Mouse (Mus musculus): ENCODE results near the gene Rbck1. TPM values are rescaled to one million over a fixed set of nuclear protein-coding genes. Genes with fewer than 3 reads are reported as not detected.

The Rbck1 gene
- polyA plus RNA-seq, 1 experiment, result 65.3 TPM

DNA sequence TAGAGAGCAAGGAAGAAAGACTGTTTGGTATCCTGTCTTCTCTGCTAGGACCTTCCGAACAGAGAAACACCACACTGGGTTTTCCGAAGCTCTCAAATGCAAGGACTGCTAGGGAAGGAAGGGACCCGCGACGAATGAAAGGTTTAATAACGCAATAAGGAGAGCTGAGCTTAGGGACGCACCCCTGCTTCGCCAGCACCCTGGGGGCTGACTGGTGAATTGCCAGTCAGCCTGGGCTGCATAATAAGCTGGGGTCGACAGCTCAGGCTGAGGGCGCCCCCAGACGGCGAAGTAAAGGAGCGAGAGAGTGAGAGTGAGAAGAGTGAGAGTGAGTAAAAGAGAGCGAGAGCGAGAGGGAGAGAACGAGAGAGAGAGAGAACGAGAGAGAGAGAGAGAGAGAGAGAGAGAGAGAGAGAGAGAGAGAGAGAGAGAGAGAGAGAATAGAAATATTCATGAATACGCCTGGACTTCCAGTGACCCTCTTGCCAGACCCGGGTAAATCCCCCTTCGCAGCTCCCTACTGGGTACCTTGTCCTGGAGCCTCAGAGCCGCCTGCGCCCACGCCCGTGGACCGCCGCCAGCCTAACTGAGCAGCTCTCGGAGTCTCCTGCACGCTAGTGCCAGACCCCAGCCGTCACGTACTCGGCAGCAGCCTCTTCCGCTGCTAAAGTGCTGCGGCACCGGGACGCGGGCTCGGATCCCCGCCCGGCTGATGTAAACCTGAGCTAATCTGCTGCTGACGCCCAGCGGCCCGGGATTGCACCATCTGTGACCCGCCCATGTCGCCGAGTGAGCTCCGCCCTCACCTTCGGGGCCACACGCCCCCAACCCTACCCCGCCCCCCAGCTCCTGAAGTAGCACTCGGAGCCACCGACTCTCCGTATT lies 11.1 kb upstream of the Rbck1 start, which contains the start of gene Trib3:
Trib3 (minus strand) TSS at position 704 of the 885 bp plus-strand sequence.
- no peaks in the 10 kb centered on the region for H3K36me3 ChIP-seq (ENCODE audit: control insufficient read depth, insufficient read depth)
- no peaks in the 10 kb centered on the region for H3K79me2 ChIP-seq (ENCODE audit: control insufficient read depth, insufficient read depth)
- peak within 1 kb of the TSS; percentile 67 for H3ac ChIP-seq (ENCODE audit: control insufficient read depth, insufficient read length, low read depth)
- peak; percentile 52 for TF ChIP-seq CTCF (IDR thresholded peaks at IDR 0.05; ENCODE audit: control insufficient read depth, insufficient read depth, insufficient read length)
- TF ChIP-seq USF1 (IDR thresholded peaks at IDR 0.05; ENCODE audit: low read depth), result no peak
- no peak for TF ChIP-seq MAX (IDR thresholded peaks at IDR 0.05)
- no peak for TF ChIP-seq MYOD1 (IDR thresholded peaks at IDR 0.05; ENCODE audit: control insufficient read depth, insufficient read length, low read depth)
- no peak for TF ChIP-seq FOSL1 (IDR thresholded peaks at IDR 0.05; ENCODE audit: insufficient read depth, low read length, poor library complexity, severe bottlenecking)
- no peak for TF ChIP-seq MYOG (IDR thresholded peaks at IDR 0.05; ENCODE audit: control insufficient read depth, extremely low read depth, insufficient read length)
- TF ChIP-seq CEBPB (IDR thresholded peaks at IDR 0.05; ENCODE audit: low read depth), result peak; percentile 84
- H3K79me3 ChIP-seq (ENCODE audit: low read depth), result no peaks in the 10 kb centered on the region
- peak within 1 kb of the TSS; percentile 40 for H3K4me3 ChIP-seq (ENCODE audit: insufficient read depth, poor library complexity, severe bottlenecking)
- H3K27me3 ChIP-seq (ENCODE audit: control insufficient read depth, insufficient read depth, insufficient read length), result no peaks in the 10 kb centered on the region

GRCm38 (mm10) chr2:152339631-152340179 lies 7.3 kb upstream of the Rbck1 start:
- H3K36me3 ChIP-seq (ENCODE audit: control insufficient read depth, insufficient read depth), result no peaks in the 10 kb centered on the region
- H3K4me3 ChIP-seq (ENCODE audit: insufficient read depth, poor library complexity, severe bottlenecking), result no peak overlapping the region
- no peaks in the 10 kb centered on the region for H3K79me2 ChIP-seq (ENCODE audit: control insufficient read depth, insufficient read depth)
- H3K79me3 ChIP-seq (ENCODE audit: low read depth), result no peaks in the 10 kb centered on the region
- TF ChIP-seq CTCF (IDR thresholded peaks at IDR 0.05; ENCODE audit: control insufficient read depth, insufficient read depth, insufficient read length) (no peak), FOSL1 (IDR thresholded peaks at IDR 0.05; ENCODE audit: insufficient read depth, low read length, poor library complexity, severe bottlenecking) (no peak), MYOD1 (IDR thresholded peaks at IDR 0.05; ENCODE audit: control insufficient read depth, insufficient read length, low read depth) (no peak), MYOG (IDR thresholded peaks at IDR 0.05; ENCODE audit: control insufficient read depth, extremely low read depth, insufficient read length) (no peak), CEBPB (IDR thresholded peaks at IDR 0.05; ENCODE audit: low read depth) (no peak), USF1 (IDR thresholded peaks at IDR 0.05; ENCODE audit: low read depth) (no peak), MAX (IDR thresholded peaks at IDR 0.05) (no peak)
- no peak overlapping the region for H3ac ChIP-seq (ENCODE audit: control insufficient read depth, insufficient read length, low read depth)
- H3K27me3 ChIP-seq (ENCODE audit: control insufficient read depth, insufficient read depth, insufficient read length), result no peaks in the 10 kb centered on the region

GRCm38 (mm10) chr2:152338319-152338718 lies 5.9 kb upstream of the Rbck1 start:
- no peaks in the 10 kb centered on the region for H3K79me2 ChIP-seq (ENCODE audit: control insufficient read depth, insufficient read depth)
- H3K27me3 ChIP-seq (ENCODE audit: control insufficient read depth, insufficient read depth, insufficient read length), result no peaks in the 10 kb centered on the region
- H3K4me3 ChIP-seq (ENCODE audit: insufficient read depth, poor library complexity, severe bottlenecking), result no peak overlapping the region
- H3K36me3 ChIP-seq (ENCODE audit: control insufficient read depth, insufficient read depth), result no peaks in the 10 kb centered on the region
- no peak overlapping the region for H3ac ChIP-seq (ENCODE audit: control insufficient read depth, insufficient read length, low read depth)
- no peak for TF ChIP-seq MYOG (IDR thresholded peaks at IDR 0.05; ENCODE audit: control insufficient read depth, extremely low read depth, insufficient read length)
- no peak for TF ChIP-seq FOSL1 (IDR thresholded peaks at IDR 0.05; ENCODE audit: insufficient read depth, low read length, poor library complexity, severe bottlenecking)
- TF ChIP-seq USF1 (IDR thresholded peaks at IDR 0.05; ENCODE audit: low read depth), result no peak
- no peak for TF ChIP-seq CEBPB (IDR thresholded peaks at IDR 0.05; ENCODE audit: low read depth)
- no peak for TF ChIP-seq CTCF (IDR thresholded peaks at IDR 0.05; ENCODE audit: control insufficient read depth, insufficient read depth, insufficient read length)
- no peak for TF ChIP-seq MYOD1 (IDR thresholded peaks at IDR 0.05; ENCODE audit: control insufficient read depth, insufficient read length, low read depth)
- no peaks in the 10 kb centered on the region for H3K79me3 ChIP-seq (ENCODE audit: low read depth)

GRCm38 (mm10) chr2:152337591-152338212 lies 5.2 kb upstream of the Rbck1 start:
- H3K36me3 ChIP-seq (ENCODE audit: control insufficient read depth, insufficient read depth), result no peaks in the 10 kb centered on the region
- TF ChIP-seq CEBPB (IDR thresholded peaks at IDR 0.05; ENCODE audit: low read depth), result no peak
- no peak for TF ChIP-seq FOSL1 (IDR thresholded peaks at IDR 0.05; ENCODE audit: insufficient read depth, low read length, poor library complexity, severe bottlenecking)
- no peak for TF ChIP-seq MYOG (IDR thresholded peaks at IDR 0.05; ENCODE audit: control insufficient read depth, extremely low read depth, insufficient read length)
- TF ChIP-seq MAX (IDR thresholded peaks at IDR 0.05), result no peak
- TF ChIP-seq USF1 (IDR thresholded peaks at IDR 0.05; ENCODE audit: low read depth), result no peak
- TF ChIP-seq CTCF (IDR thresholded peaks at IDR 0.05; ENCODE audit: control insufficient read depth, insufficient read depth, insufficient read length), result no peak
- no peak for TF ChIP-seq MYOD1 (IDR thresholded peaks at IDR 0.05; ENCODE audit: control insufficient read depth, insufficient read length, low read depth)

DNA sequence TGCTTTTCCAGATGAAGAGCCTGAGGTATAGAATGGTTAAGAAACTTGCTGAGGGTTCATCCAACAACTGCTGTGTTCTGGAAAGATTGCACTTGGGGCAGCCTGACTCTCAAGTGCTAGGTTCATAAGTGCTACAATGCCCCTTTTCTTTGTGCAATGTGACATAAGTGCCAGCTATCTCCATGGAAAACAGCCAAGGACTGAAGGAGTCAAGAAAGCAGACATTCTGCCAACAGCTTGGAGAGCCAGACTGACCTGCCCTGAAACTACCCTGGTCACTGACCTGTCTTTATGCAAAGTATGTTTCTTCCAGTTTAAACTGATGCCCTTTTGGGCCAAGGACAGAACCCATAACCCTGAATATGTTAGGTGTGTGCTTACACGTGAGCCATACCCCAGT lies 4.4 kb upstream of the Rbck1 start:
- TF ChIP-seq MAX (IDR thresholded peaks at IDR 0.05) (no peak), MYOG (IDR thresholded peaks at IDR 0.05; ENCODE audit: control insufficient read depth, extremely low read depth, insufficient read length) (no peak), MYOD1 (IDR thresholded peaks at IDR 0.05; ENCODE audit: control insufficient read depth, insufficient read length, low read depth) (no peak), FOSL1 (IDR thresholded peaks at IDR 0.05; ENCODE audit: insufficient read depth, low read length, poor library complexity, severe bottlenecking) (no peak), CEBPB (IDR thresholded peaks at IDR 0.05; ENCODE audit: low read depth) (no peak), USF1 (IDR thresholded peaks at IDR 0.05; ENCODE audit: low read depth) (no peak), CTCF (IDR thresholded peaks at IDR 0.05; ENCODE audit: control insufficient read depth, insufficient read depth, insufficient read length) (no peak)
- H3K79me3 ChIP-seq (ENCODE audit: low read depth), result peaks cover under 1% of the 10 kb centered on the region
- H3ac ChIP-seq (ENCODE audit: control insufficient read depth, insufficient read length, low read depth), result no peak overlapping the region
- no peak overlapping the region for H3K4me3 ChIP-seq (ENCODE audit: insufficient read depth, poor library complexity, severe bottlenecking)
- H3K36me3 ChIP-seq (ENCODE audit: control insufficient read depth, insufficient read depth), result no peaks in the 10 kb centered on the region
- no peaks in the 10 kb centered on the region for H3K27me3 ChIP-seq (ENCODE audit: control insufficient read depth, insufficient read depth, insufficient read length)
- H3K79me2 ChIP-seq (ENCODE audit: control insufficient read depth, insufficient read depth), result peaks cover 2% of the 10 kb centered on the region

More at GRCm38 (mm10) chr2:152337591-152338212, 5.2 kb upstream of the Rbck1 start:
- H3K79me3 ChIP-seq (ENCODE audit: low read depth), result no peaks in the 10 kb centered on the region
- H3K79me2 ChIP-seq (ENCODE audit: control insufficient read depth, insufficient read depth), result no peaks in the 10 kb centered on the region
- H3K4me3 ChIP-seq (ENCODE audit: insufficient read depth, poor library complexity, severe bottlenecking), result no peak overlapping the region
- H3ac ChIP-seq (ENCODE audit: control insufficient read depth, insufficient read length, low read depth), result no peak overlapping the region
- no peaks in the 10 kb centered on the region for H3K27me3 ChIP-seq (ENCODE audit: control insufficient read depth, insufficient read depth, insufficient read length)
